Mouse (Mus musculus) thymus, postnatal 10 days (tissue): ENCODE results near the gene Ifitm2.
"Not testable (repeated sequence)": the region's sequence is repeated elsewhere in the genome, so short reads cannot be mapped to it uniquely, and the experiment has no call there.

Source experiments
- DNase-seq, 2 experiments: peaks; one replicate each; pipeline ENCODE4 v3.0.0; 2021; ENCODE audit warnings: low spot score in 2 of 2

The Ifitm2 gene

DNA sequence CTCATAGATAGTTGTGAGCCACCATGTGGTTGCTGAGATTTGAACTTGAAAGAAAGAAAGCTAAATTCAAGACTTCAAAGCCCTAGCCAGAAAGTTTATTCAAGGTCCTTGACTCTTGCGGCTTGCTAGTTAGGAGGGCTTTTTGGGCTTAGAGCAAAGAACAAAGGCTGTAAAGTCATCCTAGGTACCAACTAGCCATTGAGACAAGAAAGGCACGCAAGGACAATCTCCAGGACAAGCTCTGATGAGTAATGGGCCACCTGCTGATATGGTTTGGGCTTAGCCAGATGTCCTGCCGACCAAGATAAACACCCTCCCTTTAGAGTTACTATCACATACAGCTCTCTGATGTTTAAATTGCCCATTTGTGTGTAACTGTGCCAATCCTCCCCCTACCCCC is 12.9 kb upstream of the Ifitm2 start:
- not testable (repeated sequence) for DNase-seq

DNA sequence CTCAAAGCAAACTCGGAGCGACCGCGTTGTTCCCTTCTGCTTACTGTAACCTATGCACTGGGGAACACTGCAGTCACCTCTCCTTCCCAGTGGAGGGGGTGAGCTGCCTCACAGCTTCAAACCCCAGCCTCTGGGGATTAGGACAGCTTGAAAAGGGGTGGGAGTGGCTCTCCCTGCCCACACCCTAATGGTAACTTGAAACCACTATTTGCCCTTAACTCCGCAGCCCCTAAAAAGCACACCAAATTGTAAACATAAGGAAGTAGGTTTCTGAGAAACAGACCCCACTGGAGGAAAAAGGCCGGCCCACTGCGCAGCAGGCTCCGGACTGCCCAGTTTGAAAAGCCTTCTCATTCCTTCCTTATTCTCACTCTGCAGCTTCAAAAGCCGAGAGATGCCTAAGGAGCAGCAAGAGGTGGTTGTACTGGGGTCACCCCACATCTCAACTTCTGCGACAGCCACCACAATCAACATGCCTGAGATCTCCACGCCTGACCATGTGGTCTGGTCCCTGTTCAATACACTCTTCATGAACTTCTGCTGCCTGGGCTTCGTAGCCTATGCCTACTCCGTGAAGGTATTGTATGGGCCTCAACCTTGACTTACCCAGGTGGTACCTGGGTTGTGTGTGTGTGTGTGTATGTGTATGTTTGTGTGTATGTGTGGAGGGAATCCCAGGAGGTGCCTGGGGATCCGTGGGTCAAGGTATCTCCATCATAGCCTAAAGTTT is 12.2 kb upstream of the Ifitm2 start:
- no peak for DNase-seq

DNA sequence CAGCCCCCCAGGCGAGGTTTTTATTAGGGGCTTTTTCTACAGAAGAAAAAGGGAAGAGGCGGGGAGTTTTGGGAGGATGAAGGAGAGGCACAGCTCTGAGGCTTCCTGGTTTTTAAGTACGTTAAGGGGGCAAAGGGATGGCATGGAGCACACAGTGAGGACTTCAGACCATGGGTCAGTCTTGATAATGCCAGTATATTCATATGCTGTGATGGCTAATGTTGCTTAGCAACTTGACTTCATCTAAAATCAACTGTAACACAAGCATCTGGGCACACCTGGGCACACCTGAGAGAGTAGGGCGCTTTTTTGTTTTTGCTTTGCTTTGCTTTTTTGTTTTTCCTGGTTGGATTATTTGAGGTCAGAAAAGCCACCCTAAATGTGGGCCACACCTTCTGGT is 11.1 kb upstream of the Ifitm2 start, which contains the start of gene Ifitm1:
Gene Ifitm1 (plus strand): TSS at position 301 of the 400 bp plus-strand sequence.
- DNase-seq: no peak

DNA sequence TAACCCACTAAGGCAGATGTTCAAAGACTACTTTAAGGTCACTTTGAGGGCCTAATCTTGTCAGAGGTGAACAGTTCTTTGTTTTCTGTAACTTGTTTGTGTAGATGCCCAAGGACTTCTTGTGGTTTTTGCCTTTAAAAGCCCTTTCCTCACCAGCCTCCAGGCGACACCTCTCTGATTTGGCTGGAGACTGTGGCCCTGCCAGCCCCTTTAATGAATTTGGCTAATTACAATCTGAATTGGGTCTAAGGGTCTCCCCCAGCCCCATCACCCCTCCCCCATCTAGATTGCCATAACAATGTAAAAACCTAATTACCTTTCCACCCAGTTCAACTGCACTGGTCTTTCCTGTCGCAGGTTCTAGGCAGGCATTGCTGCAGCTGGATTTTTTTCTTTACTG is 6.9 kb upstream of the Ifitm2 start:
- DNase-seq: no peak

DNA sequence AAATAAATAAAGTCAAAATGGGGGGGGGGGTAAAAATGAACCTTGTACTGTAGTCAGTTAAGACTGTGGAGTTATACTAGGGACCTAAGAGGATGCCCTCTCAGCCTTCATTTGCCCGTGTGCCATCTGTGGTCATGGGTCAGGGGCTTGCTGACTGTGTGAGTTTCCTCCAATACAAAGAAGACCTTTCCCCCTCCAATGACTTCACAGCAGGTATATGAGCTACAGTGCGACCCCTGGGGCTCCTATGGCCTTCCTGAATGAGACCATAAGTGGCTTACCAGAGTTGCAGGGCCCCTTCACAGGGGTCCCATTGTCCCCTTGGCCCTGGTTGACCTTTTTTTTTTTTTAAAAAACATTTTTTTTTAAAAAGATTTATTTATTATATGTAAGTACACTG is 5.6 kb upstream of the Ifitm2 start:
- DNase-seq: no peak

DNA sequence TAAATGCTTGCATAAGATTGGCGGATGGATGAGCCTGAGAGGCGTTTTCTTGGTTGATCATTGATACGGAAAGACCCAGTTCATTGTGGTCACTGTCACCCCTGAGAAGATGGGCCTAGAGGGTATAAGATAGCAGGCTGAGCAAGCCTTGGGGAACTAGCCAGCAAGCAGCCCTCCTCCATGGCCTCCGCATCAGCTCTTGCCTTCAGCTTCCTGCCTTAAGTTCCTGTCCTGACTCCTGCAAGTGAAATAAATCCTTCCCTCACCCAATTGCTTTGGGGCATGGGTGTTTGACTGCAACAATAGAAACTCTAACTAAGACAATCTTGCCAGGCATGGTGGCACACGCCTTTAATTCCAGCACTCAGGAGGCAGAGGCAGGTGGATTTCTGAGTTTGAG is 4.2 kb upstream of the Ifitm2 start:
- no peak for DNase-seq

DNA sequence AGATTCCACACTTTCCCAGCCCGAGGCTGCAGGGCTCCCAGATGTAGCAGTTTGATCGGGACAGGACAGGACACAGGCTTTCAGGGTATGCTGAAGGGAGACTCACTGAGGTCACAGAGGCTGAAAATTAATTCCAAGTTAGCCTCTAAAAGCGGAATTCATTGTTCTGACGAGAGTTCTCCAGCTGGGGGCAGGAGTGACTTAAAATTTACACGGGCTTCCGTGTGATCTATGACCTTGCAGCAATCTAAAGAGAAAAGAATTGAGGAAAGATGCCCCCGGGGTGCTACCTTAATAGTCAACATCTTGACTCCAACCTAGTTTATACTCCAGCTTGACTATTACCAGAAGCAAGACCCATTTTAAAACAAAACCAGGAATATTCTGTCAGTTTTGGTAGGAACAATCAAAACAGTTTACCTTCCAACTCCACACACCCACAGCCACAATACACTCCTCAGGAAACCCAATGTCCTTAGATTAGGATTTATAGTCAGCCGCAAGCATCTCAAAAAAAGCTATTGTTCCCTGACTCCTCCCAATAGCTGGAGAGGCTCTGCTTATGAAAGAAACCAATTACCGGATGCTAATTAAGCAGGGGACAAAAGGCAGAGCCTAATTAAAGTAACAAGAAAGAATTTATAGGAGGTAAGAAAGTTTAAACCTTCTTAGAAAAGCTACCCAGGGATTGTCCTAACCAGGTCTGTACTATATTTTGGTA is 3.6 kb upstream of the Ifitm2 start:
- peak in 1 of 2 experiments; percentile 19 for DNase-seq

DNA sequence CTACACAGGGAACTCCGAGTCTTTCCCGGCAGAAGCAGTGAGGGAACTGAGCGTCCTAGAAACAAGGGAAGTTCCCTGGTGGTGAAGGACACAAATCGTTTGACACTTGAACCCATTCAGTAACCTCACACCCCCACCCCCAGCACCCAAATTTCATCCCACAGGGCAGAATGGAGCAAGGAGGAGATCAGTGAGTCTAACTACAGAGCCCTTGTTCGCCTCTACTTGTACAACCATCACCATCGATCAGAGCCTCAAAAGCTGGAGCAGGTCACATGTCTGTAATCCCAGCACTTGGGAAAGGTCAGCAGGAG is 726 bp upstream of the Ifitm2 start:
- no peak for DNase-seq

DNA sequence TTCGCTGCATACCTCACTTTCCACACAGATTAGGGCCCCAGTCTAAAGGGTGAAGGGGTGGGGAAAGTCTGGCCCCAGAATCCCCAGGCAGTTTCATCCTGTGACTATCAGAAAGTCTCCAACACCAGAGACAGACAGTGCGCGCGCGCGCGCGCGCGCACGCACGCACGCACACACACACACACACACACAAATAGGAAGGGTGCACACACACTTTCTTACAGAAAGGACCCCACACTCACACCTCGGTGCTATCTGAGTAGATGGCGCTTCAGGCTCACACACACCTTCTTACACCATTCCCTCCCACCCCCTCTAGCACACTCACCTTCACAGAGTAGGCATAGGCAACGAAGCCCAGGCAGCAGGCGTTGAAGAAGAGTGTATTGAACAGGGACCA is 445 bp downstream of the Ifitm2 start:
- DNase-seq: no peak

DNA sequence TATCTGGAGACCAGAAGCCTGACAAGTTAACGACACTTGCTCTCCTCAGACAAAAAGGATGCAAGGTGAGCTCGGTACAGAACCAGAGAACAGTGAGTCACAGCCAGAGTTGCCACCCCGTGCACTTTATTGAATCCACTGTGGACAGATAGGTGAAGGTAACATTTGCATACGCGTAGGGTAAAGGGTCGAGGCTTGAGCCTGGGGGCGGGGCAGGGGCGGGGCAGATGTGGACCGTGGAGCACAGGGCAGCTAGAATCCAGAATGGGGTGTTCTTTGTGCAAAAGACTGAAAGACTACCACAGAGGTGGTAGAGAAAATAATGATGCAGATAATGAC is 1.1 kb downstream of the Ifitm2 start:
- DNase-seq: no peak

DNA sequence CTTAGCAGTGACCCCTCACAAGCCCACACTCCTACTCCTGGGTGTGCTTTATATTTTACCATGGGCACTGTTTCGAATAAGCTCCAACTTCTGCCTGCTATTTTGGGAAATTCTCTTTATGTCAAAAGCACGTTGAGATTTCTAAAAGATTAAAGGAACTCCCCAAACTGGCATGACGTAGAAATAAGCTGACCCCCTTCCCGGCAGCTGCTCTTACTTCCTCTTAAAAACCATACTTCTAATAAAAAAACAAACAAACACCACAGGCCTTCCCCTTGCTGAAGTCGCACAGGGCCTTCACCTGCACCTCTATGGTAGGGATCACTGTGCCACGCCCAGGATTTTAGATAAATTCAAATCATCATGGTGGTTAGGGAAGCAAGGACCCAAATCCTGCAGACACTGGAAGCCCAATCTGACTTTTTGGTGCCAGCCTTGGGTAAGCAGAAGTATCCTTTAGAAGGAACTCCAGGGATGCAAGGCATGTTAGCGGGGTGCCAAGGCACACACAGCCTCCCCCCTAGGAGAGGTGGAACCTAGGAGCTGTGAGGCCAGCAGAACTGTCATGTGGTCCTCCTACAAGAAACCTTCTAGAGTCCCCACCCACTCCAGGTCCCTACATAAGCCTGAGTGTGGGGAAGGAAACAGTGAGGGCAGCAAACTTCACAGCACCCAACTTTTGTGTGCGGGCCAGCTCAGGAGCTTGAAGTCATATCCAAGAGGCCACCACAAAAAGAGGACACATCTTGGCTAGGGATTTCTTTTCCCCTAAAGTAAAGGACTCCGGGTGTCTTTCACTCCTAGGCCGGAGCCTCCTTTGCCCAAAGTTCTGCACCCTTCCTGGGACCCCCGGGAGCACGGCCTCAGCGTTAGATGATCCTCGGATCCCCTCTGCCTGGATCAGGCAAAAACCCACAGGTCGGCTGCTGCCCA is 1.7 kb downstream of the Ifitm2 start:
- DNase-seq: no peak

DNA sequence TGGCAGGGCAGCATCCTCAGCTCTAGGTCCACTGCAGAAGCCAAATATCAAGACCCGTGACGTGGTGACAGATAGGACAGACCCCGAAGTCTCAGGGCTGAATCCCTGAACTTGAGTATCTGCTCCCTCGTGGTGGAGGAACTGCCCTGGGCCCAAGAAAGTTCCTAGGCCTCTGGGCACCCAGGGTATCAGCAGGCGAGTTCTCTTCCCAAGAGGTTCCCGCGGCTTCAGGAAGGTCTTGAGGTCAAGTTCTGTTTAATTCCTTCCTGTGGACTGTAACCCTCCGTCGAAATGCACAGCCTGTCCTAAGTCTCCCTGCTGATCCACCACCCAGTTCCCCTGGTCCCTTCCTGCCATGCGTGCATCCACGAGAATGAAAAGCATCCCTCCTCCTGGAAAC is 2.7 kb downstream of the Ifitm2 start:
- no peak for DNase-seq

DNA sequence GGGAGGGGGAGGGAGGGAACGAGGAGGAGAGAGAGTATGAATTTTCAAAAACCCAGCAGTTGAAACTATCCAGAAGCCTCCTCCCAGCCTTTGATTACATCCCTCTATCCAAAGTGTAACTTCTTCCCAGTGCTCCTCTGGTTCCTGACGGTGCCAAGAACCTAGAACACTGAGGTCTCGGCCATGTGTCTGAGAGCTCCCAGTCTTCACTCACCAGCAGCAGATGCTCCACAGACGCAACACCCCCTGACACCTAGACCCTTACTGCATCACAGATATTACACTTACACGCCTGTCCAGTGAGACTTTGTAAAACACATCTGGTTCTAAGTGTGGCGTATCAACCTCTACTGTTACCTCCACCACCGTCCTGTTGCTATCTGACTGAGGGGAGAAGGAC is 3.3 kb downstream of the Ifitm2 start:
- no peak for DNase-seq

DNA sequence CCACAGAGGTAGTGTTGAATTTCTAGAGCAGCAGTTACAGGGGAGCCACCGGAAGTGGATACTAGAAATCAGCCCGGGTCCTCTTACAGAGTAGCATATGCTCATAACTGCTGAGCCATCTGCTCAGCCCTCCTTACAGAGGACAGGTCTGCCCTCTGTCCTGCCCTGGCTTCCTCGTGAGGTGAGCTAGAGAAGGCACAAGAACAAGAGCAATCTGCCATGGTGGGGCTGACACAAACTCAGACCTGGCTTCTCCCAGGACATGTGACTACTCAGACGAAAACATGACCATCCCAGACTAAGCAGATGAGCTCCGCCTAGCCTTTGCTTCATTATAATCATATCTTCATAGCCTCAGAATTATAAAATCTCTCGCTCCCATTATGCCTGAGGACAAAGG is 4.0 kb downstream of the Ifitm2 start:
- DNase-seq: no peak

DNA sequence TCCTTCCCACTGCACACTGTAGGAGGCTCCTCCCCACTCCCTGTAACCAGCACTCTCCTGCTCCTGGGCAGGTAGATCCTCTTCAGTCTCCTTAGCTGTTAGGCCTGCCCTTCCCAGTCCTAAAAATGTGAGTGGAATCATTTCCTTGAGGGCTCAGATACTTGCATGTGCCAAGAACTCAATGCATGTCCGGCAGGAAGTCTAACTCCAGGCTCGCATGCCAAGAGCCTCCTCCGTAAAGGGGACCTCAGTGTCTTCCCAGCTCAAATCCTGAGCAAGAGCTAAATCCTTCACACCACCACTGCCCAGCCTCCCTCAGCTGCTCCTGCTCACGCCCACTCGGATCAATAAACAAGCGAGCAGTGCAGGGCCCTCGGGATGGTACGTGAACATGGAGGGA is 4.7 kb downstream of the Ifitm2 start:
- no peak for DNase-seq

DNA sequence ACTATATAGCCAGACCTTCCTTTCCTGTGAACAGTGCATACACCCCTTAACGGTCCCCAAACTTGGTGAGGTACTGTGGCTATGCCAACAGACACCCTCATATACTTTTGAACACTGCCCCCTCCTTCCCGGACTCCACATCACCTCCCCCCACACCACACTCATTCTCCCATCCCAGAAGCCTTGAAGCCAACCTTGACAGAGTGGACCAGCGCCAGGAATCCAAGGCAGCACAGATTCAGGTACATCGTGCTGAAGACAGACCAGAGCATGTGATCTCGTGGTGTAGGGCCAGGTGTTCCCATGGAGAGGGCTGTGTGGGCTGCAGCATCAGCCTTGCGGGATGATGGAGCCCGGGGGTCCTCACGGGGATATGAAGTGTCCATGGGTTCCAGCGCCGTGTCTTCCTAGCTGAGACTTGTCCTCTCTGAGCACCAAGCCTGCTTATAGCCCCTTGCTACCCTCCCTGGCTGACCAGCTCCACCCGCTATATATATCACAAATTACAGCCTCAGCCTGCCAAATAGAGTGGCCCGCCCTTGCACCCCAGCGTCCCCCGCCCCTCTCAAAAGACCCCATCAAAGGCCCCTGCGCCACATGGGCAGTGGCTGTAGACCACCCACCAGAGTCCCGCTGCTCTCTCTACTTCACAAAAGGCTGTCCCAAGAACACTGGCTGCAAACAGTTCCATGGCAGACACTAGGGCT is 5.8 kb downstream of the Ifitm2 start, which contains the start of gene Ifitm5:
Gene Ifitm5 (minus strand): TSS at position 468 of the 707 bp plus-strand sequence.
- no peak for DNase-seq

DNA sequence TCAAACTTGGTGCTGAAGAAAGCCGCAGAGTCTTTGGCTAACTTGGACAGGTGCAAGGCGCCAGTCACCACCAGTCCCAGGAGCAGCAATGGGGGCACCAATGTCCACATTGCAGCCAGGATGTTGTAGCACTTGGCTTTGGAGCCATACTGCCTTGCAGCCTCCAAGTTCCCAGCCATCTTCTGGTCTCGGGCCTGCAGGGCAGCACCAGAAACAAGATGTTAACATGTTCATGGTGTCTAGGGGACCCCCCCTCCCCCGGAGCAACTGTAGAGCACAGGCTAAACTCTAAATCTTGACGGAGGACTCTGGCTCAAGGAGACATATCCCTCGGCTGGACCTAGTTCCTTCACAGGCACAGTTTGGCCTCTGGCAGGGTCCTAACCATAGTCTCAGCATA is 6.5 kb downstream of the Ifitm2 start:
- no peak for DNase-seq

DNA sequence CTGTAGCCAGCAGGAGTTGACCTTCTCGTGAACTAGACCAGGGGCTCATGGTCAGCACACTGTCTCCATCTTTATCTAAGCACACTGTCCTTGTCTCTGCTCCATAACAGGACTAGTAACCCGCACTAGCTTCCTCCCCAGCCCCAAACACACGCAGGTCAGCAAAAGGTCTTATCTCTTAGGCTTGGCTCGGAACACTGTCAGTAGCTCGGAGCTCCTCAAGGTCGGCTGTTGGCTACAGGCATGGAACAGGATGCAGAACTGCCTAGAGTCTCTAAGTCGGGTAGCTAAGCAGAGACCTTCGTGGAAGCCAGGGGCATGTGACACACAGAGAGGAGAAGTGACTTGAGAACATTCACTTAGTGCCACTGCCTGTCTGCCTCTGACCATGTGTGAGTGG is 7.6 kb downstream of the Ifitm2 start:
- DNase-seq: no peak

DNA sequence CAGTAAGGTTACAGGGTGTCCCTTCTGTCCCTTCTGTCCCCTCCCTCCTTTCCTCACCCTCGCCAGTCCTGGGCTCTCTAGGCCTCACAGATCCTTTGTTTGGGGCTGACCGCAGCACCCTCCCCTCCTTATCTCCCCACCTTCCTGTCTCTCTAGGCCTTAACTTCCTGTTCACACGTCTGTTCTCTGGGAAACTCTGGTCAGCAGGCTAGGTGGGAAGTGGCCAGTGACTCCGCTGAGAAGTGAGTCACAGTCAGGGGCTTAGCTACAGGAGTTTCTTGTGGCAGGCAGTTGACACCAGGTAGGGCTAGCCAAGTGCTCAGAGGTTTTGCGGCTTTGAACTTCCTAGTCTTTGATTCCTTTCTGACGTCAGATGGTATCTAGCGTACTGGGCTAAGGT is 8.8 kb downstream of the Ifitm2 start:
- no peak for DNase-seq

DNA sequence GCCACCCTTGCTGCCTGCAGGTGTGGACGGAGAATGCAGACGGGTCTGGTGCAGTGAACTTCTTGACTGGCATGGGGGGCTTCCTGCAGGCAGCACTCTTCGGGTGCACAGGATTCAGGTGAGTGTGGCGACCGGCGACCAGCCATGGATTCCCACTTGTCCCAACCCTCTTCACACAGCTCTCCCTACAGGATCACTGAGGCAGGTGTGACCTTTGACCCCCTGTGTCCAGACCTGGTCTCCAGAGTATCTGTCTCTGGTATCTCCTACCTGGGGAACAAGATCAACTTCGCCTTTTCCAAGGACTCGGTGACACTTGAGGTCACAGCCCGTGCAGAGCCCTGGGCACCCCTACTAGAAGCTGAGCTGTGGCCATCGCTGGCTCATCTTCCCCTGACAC is 9.5 kb downstream of the Ifitm2 start:
- no peak for DNase-seq

DNA sequence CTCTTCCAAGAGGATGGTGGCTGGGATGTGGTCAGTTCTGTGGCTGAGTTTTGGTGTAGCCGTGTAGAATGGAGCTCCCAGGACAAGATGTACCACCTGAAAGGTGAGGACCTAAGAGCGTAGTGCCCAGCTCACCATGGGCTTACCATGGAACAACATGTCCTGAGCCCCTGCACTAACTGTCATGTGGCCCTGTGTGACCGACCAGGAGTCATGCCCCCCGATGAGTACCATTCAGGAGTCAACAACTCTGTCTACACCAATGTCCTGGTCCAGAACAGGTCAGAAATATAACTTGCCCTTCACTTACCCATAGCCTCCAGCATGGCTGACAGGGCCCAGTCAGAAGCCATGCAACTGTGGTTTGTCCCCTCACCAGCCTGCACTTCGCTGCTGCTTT is 10.5 kb downstream of the Ifitm2 start:
- DNase-seq: no peak

DNA sequence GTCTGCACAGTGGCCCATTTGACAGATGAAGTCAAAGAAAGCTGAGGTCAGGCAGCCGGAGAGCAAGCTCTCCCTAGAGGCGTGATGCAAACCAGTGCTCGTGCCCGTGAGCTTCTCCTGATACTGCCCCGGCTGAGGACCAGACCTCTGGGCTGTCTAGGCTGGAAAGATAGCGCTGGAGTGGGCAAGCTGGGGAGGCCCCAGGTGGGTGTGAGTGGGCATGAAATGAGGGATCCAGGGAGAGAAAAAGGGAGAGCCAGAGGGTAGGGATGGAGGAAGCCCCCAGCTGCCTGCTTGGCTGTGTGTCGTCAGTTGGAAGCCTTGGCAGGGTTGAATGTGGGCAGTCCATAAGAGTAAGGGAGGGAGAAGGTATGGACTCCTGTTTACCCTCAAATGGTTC is 11.6 kb downstream of the Ifitm2 start:
- no peak for DNase-seq
